Mouse (Mus musculus) megakaryocyte, embryonic 14.5 days (primary cell): ENCODE data around the gene Hspa4l.

Experiments used
- FLI1 ChIP-seq: IDR thresholded peaks from 2 replicates; pipeline ENCODE4 v1.6.1; 2012; ENCODE audit warnings: low read length, inconsistent platforms, mixed read lengths
- GATA1 ChIP-seq: IDR thresholded peaks from 3 replicates; pipeline ENCODE4 v1.6.1; 2012; ENCODE audit warnings: mixed read lengths, low read length, inconsistent platforms, borderline replicate concordance

GRCm38 (mm10) chr3:40809894-40810293 is 65.6 kb downstream of the Hspa4l start:
- TF ChIP-seq GATA1 (no peak), FLI1 (no peak)
